ENCODE assay signal across 13 mouse cellular contexts in genomic region chr7:83913405-83913932, GRCm38 (mm10).
"Had no signal": no experiment of that assay in that cellular context is flagged by ENCODE, and none has a peak within 500 bp of the region (broad histone marks: within the 10 kb centered on the region; RNA-seq: fewer than 3 reads in every experiment).

No protein-coding gene starts in this region.

- DNase-seq: retina, postnatal 1 day; right cerebral cortex, adult 18-20 months; right cerebral cortex, postnatal 14 days; right cerebral cortex, postnatal 25 days; right cerebral cortex, postnatal 4 days; spleen, adult 18-20 months; thymus, adult 18-20 months; thymus, adult 2 months; thymus, postnatal 25 days; thymus, postnatal 36 days had no signal

- H3K9ac ChIP-seq: stomach, embryonic 15.5 days had no signal

- H3K9me3 ChIP-seq: neural tube, embryonic 15.5 days; stomach, embryonic 15.5 days had no signal

- H3K4me1 ChIP-seq: neural tube, embryonic 15.5 days; stomach, embryonic 15.5 days had no signal

- H3K4me2 ChIP-seq: neural tube, embryonic 15.5 days; stomach, embryonic 15.5 days had no signal

- H3K4me3 ChIP-seq: neural tube, embryonic 15.5 days; stomach, embryonic 15.5 days had no signal

- H3K27me3 ChIP-seq: neural tube, embryonic 15.5 days; stomach, embryonic 15.5 days had no signal

- H3K36me3 ChIP-seq: neural tube, embryonic 15.5 days; stomach, embryonic 15.5 days had no signal

- H3K27ac ChIP-seq: neural tube, embryonic 15.5 days; stomach, embryonic 15.5 days; stomach, postnatal 0 days had no signal
